Mouse (Mus musculus) mesoderm, embryonic 11.5 days (tissue): Measurements from ENCODE around the gene Zfp276.
"Not testable (repeated sequence)": the region's sequence is repeated elsewhere in the genome, so short reads cannot be mapped to it uniquely, and the experiment has no call there.

ENCODE experiments used
- DNase-seq: peaks from one replicate; pipeline ENCODE4 v3.0.0-alpha.2; 2012; ENCODE audit warnings: low read depth, low spot score

Gene Zfp276

DNA sequence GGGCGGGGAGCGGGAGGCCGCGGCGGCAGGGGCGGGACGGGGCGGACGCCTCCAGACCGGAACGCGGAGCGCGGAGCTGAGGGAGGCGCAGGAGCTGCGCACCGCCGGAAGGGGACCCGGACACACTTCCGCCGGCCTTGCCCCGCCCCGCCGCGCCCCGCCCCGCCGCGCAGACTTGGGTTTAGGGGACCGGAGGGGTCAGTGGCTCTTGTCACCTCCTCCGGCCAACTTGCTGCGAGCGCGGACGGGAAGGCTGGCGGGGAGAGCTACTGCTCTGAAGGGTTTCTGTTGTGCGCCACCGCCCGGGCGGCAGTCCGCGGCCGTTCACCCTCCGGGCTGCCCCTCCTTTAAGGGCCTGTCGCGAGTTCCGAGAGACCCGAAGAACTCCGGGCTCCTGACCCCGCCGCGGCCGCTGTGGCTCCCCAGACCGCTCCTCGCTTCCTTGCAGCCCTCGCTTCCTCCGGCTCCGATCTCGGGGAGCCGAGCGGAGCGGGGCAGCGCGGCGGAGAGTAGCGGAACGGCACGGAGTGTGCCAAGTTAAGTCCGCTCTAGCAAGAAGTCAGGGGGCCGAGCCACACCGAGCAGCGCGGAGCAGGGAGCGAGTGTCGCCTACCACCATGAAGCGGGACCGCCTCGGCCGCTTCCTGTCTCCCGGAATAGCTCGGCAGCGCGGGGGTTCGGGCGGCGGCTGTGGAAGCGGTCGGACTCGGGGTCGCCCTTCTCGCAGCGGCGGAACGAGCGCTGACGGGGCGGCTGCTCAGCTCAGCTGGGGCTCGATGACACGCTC is at the start of gene Zfp276, which contains the start of gene Vps9d1:
Gene Zfp276 (plus strand): TSS at position 97 of the 787 bp plus-strand sequence.
Gene Vps9d1 (minus strand): TSS at position 250 of the 787 bp plus-strand sequence.
- peak; percentile 87 for DNase-seq

DNA sequence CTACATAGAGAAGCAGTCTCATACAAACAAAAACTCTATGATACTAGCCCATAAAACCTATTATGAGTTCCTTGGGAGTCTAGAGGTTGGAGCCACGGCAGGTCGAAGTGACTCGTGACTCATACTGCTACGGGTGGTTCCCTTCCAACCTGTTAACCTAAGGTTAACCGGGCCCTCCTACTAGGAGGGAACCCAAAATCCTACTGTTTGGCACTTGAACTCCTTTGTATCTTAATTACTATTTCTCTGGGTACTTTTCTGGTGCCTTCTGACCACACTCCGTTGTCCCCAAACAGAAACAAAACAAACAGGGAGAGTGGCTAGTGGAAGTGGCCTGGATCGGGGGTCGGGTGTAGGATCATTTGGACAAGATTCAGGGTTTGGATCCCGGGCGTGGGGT is 42.1 kb upstream of the Zfp276 start:
- no peak for DNase-seq

DNA sequence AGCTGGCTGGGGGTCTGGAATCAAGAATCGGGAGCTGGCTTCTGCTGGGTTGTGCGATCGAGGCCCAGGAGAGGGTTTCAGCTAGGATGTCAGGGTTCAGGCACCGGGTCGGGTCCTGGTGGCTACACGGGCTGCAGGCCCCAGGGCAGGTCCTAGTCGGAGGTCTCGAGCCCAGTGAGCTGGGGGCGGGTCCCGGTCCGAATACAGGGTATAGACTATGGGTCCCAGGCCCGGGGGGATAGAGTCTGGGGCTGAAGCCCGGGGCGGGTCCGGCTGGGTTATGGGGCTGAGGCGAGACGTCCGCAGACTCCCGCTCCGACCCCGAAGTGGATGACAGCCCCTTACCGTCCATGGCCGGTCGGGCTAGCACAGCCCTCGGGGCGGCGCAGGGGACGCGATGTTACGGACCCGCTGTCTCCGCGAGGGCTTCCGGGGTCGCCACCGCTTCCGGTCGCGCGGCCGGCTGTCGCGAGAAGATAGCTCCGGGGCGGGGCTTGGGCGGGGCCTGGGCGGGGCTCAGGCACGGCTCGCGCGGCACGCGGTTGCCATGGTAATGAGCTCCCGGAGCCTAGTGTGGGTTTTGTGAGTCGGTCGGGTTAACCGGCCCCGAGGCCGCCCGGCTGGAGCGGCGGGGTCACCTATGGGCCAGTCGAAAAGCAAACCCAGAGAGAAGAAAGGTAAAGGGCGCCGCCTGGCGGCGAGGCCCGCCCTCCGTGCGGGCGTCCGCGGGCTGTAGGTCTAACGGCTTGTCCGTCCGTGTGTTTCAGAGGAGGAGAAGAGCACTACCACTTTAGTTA is 41.5 kb upstream of the Zfp276 start, which contains the start of the genes Chmp1a and Spata33:
Gene Chmp1a (minus strand): TSS at position 443 of the 797 bp plus-strand sequence.
Gene Spata33 (plus strand): TSS at position 512 of the 797 bp plus-strand sequence.
- DNase-seq: peak; percentile 98

DNA sequence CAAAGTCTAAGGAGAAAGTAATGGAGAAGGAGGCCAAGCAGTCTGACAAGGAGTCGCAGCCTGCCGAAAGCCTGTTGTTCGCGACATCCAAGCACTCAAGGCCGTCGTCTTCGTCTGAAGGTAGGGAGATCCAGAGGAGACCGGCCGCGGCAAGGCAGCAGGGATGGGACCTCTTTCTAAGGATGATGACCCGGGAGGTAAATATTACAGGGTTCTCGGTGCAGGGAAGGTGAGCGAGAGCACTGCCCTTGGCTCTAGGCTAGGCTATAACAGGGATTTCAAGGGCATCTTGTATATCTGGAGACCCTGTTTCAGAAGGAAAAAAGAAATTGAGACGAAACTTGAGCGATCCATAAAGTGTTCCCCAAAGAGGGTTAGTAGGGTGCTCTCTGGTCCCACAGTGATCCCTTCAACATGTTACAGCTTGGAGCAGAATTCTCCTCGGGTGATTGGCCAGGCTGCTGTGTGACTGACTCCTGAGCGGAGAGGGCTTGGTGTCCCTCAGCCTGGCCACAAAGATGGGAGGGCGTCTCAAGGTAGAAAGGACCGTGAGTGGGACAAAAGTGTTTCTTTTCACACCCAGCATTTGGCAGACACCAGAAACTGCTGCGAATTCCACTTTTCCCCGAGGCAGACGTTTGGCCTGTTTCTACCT is 40.8 kb upstream of the Zfp276 start:
- no peak for DNase-seq

DNA sequence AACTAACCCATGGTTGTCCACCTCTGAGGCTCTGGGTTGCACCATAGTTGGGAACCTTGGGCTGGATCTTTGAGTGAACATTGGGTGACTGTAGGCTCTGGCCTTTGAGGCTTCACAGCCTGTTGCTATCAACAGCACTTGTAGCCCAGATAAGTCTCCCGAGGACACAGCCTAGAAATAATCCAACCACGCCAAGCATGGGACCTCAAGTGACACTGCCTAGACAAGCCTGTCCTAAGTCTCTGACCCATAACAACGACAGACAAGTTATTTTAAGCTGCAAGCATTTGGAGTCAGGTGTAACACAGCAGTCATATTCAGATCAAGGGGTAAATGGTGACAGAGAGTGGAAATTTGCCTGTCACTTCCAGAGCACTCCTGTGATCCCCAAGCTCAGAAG is 38.6 kb upstream of the Zfp276 start:
- no peak for DNase-seq

DNA sequence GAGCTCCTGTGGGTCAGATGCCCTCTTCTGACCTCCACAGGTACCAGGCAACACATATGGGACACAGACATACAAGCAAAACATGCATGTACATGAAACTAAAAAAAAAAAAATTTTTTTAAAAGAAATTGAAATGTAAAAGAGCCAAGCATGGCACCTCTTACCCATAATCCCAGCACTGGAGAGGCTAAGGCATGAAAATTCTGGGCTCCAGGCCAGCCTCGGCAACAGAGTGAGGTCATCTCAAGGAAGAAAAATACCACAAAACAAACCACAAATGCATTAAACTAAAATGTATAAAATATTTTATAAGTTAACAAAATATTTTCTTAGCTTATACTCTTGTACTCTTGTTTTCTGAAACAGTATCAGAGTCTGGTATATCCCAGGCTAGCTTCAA is 33.1 kb upstream of the Zfp276 start:
- DNase-seq: no peak

DNA sequence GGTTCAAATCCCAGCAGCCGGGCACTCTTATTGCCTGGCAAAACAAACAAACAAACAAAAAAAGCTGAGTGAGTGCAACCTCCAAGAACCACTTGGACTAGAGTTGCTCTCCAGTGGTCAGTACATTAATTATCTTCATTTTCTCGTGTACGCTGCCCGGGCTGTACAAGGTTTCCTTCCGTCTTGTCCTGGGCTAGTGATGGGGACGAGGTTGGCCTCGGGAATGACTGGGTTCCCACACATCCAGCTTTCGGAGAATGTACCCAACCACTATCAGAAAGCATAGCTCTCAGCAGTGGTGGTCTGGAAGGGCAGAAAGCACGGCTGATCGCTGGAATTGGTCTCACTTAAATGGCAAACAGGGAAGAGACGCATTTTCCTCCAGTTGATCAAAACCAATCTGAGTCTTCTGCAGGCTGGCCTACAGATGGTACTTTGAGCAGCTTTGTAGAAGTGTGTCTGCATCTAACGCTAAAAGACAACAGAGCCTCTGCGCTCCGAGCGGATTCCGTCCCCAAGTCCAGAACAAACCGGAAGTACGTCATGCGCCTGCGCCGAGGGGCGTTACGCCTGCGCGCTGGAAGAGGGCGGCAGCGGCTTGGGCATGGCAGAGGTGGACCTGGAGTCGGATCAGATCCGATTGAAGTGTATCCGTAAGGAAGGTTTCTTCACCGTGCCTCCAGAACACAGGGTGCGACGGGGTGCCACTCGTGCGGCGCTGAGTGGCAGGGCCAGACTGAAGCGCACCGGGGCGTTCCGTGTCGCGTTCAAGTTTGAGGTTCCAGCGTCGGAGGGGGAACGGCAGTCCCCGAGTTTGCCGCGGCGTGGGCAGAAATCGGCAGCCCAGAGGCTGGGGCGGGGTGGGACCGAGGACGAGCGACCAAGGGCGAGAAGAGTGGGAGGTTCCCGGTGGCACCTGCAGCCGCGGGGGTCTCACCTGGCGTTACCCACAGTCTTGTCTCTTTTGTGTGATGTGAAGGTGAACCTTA is 29.4 kb upstream of the Zfp276 start, which contains the start of gene Cdk10:
Gene Cdk10 (plus strand): TSS at position 565 of the 989 bp plus-strand sequence.
- peak; percentile 91 for DNase-seq

DNA sequence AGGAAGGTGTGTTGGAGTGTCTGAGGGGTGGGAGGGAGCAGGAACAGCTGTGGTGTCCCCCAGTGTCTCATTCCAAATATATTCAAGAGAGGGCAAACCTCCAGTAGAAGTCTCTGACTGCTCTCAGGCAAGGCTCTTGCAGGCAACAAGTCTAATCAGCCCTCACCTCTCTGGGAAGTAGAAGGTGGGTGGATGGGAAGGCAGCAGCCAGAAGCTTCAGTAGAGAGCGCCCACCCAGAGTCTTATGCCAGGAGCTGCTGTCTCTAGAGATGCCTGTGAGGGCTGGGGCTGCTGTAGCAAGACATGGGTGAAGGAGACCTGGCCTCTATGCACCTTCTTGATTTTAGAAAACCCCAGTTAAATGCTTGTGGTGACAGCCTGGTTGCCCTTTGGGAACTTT is 25.6 kb upstream of the Zfp276 start:
- DNase-seq: no peak

DNA sequence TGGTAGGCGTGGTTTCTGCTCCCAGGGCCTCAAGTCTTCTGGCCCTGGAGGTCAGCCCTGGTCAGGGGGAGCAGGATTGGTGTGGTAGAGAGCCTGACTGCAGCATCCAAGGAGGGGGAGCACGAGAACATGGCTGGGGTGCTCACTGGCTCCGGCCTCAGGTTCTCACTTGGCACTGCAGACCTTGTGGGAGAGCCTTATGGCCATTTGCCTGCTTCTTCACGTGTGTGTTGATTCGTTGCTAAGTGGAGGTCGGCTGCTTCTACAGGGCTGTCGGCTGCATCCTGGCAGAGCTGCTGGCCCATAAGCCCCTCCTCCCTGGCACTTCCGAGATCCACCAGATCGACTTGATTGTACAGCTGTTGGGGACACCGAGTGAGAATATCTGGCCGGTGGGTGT is 23.7 kb upstream of the Zfp276 start:
- not testable (repeated sequence) for DNase-seq

DNA sequence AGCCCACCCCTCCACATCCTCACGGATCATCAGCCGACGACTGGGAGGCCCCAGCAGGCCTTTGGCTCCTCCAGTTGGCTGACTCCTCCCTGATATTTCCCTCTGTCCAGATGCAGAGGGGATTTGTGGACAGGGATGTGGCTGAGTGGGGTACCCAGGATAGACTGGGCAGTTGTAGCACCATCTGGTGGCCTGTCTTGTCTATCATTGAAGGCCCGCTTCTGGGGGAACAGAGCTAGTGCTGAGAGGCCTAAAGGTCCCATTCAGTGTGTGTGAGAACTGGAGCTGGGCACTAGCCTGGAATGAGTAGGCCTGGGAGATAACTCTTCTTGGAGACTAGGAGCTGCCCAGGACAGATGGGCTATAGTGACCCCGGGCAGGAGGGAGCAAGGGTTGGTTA is 22.3 kb upstream of the Zfp276 start:
- no peak for DNase-seq

DNA sequence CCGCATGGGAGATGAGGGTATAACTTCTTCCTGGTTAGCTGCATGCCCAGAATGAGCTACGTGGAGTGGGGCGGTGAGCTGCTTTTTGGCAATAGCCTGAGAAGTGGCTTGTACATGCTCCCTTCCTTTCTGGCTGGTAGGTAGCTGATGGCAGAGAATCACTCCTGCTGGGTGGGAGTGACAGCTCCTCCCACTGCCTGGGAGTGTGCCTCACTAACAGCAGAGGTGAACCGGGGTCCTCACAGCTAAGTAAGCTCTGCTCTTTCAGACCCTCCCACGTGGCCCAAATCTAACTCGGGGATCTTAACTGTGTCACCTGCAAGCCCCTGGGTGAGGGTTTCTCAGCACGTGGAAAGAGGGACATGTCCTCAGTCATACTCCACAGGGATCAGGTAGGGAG is 21.4 kb upstream of the Zfp276 start:
- DNase-seq: no peak

DNA sequence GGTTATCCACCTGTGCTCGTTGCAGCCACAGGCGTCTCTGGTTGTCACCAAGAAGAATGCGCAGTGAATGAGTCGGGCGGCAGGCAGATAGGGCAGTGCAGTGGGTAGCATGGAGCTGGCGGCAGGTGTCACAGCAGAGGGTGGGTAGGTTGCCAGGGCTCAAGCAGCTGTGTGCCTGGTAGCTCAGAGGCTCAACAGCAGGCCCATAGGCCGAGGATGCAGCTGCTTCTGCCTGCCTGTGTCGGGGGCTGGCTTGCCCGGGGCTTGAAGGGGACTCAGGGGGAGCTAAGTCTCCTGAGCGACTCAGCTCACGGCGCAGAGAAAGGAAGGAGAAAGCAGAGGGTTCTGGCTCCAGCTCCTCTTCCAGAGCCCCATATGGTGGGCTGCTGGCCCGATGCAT is 20.7 kb upstream of the Zfp276 start:
- DNase-seq: no peak

DNA sequence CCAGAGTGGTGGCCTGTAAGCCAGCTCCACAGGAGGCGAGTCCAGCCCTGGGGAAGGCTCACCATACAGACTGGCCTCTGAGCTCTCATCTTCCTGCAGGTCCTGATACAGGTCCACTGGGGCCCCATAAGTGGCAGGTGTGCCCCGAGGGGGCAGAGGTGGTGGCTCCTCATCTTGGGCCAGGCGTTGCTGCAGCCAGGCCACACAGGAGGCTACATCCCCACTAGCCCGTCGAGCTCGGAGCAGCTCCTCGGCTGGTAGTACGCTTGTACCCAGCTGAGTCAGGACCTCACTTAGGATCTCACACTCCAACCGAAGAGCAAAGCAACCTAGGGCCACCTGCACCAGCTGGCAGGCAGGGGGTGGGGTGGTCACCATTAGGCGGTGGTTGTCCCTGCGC is 20.2 kb upstream of the Zfp276 start:
- DNase-seq: no peak

DNA sequence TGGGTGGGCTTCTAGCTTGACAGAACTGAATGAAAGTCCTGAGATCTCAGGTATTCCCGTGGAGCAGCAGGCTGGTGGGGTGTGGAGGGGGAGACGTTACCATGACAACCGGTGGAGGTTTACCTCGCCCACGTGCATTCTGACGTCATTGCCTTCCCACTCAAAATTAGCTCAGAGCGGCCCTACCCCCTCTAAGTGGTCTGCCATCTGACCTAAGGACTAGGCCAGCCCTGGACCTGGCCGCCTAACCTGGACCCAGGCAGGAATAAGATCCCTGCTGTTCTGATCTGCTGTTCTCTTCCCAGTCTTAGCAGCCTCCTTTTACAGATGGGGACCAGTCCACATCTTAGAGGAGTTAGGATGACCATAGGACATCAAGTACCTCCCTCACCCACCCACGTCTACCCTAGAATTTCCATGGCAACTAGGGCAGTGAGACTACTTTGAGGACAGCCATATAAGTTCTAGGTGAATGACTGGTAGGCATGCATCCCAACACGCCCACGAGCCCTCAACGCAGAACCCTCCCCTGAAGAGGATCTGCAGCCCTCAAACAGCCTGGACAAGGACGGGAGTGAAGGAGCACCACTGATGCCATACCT is 19.0 kb upstream of the Zfp276 start:
- DNase-seq: no peak

DNA sequence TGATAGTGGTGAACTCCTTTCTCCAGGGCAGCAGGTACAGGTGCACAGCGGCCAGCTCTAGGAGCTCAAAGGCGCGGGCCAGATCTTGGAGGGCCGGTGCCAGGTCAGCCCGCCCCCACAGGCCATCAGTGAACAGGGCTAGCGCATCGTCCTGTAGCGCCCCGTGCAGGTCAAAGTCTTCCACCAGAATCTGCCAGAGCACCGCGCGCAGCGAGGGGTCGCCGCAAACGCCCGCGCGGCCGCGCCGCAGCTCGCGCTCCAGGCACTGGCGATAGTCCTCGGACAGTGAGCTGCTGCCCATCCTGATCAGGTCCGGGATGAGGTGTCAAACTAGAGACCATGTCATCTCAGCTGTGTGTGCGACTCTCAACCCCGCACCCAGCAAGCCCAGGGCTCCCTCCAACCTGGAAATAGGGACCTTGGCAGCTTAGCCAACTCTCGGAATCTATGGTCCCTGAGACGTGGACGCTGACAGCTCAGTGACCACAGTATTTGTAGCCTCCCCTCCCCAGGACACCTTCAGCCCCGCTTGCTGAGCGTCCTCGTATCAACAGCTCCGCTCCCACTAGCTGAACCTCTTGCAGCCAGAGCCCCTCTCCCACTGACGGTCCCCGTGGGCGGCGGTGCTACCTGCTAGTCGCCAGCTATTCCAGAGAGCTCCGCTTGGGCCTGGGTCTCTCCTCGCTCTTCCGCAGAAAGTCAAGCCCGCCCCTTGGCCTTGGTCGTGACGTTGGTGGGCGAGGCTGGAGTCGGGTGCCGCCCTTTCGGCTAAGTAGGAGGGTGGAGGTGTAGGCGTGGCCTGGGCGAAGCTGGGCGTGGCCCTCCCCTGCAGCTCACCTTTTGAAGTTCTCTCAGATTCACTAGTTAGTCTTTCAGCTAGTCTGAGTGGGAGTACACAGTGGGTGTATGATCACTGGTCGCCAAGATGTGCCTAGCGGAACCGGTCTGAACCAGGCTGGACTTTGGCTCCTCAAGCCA is 18.2 kb upstream of the Zfp276 start, which contains the start of gene Spata2l:
Gene Spata2l (minus strand): TSS at position 714 of the 978 bp plus-strand sequence.
- peak; percentile 91 for DNase-seq

DNA sequence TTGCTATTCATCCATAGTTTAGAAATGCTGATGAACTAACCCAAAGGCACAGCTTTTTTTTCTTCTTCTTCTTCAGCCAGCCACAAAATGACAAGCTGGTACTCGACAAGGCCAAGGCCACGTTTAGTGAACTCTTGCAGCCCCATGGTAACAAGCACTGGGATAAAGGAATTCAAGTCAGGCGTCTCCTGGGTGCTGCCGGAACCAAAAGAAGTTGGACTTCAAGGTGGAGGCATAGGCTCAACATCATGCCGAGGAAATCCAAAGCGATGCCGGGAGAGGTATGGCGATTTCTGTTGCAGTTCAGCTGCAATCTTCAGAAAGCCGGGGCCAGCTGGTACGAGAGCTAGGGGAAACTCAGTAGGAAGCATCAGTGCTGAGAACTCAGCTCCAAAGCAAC is 14.6 kb upstream of the Zfp276 start:
- no peak for DNase-seq

DNA sequence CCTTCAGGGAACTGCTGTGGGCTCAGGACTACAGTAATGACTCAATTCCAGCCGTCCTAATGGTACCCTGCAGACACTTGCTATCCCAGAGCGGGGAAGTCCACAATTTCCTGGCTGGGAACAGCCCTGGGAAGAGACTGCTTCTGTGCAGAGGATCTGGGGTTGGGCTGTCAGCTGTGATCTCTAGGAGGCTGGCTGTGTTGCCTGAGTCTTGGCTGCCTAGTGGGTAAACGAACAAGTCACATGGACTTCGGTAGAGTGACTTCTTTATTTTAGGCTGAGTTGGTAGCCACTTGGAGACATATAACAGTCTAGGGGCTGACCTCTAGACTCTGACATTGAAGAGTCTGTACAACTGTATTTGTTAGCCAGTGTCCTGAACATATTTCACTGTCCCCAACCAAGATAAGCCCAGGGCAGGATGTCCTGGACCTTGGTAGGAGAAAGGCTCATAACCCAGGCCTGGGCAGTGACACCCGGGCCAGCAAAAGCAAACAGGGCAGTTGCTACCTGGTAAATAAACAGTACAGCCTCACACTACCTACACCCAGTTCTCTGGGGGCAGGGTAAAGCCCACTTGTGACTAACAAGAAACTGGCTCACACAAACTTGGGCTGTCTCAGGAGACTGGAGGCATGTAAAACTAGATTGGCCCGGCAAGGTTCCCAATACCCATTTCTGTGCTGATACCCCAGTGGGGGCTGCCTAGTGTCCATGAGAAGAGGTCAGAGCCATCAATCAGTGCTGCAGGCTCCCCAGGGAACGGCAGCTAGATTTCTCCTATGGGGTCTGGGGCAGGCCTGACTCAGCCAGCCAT is 11.7 kb upstream of the Zfp276 start:
- no peak for DNase-seq

DNA sequence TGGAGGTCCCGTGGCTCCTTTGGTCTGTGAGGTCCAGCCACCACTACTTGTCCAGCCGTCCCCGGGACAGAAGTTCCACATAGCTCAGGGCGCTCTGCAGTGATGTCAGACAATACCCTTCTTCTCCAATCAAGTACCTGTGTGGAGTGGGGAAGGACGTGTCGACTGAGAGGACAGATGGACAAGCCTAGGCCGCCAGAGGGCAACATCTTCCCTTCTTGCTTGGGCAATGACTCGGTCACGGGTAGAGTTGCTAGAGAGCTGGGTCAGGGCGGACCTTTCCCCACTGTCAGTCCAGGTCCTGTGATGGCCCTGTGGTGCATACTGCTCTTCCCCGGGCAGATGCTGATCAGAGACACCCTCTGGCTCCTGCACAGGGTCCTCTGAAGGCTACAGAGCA is 10.9 kb upstream of the Zfp276 start:
- DNase-seq: no peak
